Mouse (Mus musculus): ENCODE measurements around the gene Apbb1. TPM values are rescaled to one million over a fixed set of nuclear protein-coding genes. Genes with fewer than 3 reads are reported as not detected.

Apbb1 gene
- polyA plus RNA-seq, 1 experiment = 16.0 TPM

DNA sequence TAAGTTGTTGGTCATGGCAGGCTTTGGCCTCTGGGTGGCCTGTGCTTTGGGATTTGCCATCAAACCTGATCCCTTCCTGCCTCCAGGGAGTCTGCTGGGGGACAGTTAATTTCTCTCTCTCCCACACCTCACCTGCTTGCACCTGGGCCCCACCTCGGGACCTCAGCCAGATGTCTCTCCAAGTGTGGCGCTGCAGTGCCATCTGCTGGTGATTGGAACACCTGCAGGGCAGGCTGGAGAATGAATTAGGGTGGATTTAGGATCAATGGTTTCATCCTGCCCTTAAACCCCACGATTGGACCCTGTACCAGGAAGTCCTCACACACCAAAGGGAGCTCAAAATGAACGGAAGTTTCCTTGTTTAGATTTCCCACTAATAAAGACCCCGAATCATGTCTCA, 66.3 kb downstream of the Apbb1 start:
- Histone ChIP-seq H3K9me3 (replicated peaks; ENCODE audit: control insufficient read depth, insufficient read depth, low read length, poor library complexity, severe bottlenecking) (no peaks in the 10 kb centered on the region), H3K27me3 (ENCODE audit: control insufficient read depth, insufficient read depth, low read length, poor library complexity, severe bottlenecking) (no peaks in the 10 kb centered on the region; the same call in 1 of the 2 replicates), H3K36me3 (ENCODE audit: control insufficient read depth, insufficient read depth, low read length, poor library complexity, severe bottlenecking) (no peaks in the 10 kb centered on the region), H3K4me3 (ENCODE audit: low read depth, low read length) (no peak overlapping the region), H3K9ac (ENCODE audit: low read depth, poor library complexity, severe bottlenecking) (no peak overlapping the region), H3K27ac (ENCODE audit: insufficient read depth, low read length) (no peak overlapping the region), H3K4me1 (ENCODE audit: control insufficient read depth, insufficient read depth, low read length) (no peaks in the 10 kb centered on the region)
- TF ChIP-seq EP300 (IDR thresholded peaks at IDR 0.05; ENCODE audit: insufficient read depth, low read depth, low read length) = 0 out of 2 replicates have a peak, but pooled peaks have one; percentile 18
- peak; percentile 94 for TF ChIP-seq CTCF (IDR thresholded peaks at IDR 0.05; ENCODE audit: low read depth, low read length)
- TF ChIP-seq POLR2A (IDR thresholded peaks at IDR 0.05; ENCODE audit: insufficient read depth, low read length) = no peak

DNA sequence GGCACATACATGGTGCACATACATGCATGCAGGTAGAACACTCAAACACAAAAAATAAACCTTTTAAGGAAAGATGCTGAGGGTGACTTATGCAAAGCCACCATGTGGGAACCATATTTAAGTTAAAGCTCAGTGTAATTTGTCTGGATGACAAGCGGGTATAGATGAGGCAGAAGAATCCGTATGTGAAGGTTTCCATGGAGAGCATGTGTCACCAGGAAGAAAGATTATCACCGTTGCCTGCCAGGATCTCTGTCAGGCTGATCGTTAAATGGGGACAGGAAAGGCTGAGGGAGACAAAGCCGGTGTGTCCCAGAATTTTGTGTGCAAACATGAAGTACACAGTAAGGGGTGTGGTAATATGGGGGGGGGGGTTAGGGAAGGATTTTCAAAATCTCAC, 66.9 kb downstream of the Apbb1 start:
- Histone ChIP-seq H3K27me3 (ENCODE audit: control insufficient read depth, insufficient read depth, low read length, poor library complexity, severe bottlenecking) (no peaks in the 10 kb centered on the region; the same call in 1 of the 2 replicates), H3K36me3 (ENCODE audit: control insufficient read depth, insufficient read depth, low read length, poor library complexity, severe bottlenecking) (no peaks in the 10 kb centered on the region)
- TF ChIP-seq CTCF (IDR thresholded peaks at IDR 0.05; ENCODE audit: low read depth, low read length) (no peak), POLR2A (IDR thresholded peaks at IDR 0.05; ENCODE audit: insufficient read depth, low read length) (no peak)

DNA sequence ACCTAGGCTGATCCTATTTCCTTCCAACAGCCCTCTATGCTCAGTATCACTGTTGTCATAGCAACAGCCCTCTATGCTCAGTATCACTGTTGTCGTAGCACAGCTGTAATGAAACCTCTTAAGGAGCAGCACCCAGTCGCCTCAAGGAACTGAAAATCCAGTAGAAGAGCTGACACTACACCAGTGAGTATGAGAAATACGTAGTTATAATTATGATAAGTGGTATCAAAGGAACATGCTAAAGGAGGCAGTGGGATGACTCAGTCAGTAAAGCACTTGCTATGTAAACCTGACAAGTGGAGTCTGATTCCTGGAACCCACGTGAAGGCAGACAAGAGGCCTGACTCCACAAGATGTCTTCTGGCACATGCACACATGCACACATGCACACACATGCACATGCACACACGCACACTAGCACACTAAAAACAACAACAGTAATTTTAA, 67.6 kb downstream of the Apbb1 start:
- Histone ChIP-seq H3K4me3 (ENCODE audit: low read depth, low read length) (no peak overlapping the region), H3K27me3 (ENCODE audit: control insufficient read depth, insufficient read depth, low read length, poor library complexity, severe bottlenecking) (no peaks in the 10 kb centered on the region; the same call in 1 of the 2 replicates), H3K4me1 (ENCODE audit: control insufficient read depth, insufficient read depth, low read length) (no peaks in the 10 kb centered on the region), H3K27ac (ENCODE audit: insufficient read depth, low read length) (no peak overlapping the region), H3K9ac (ENCODE audit: low read depth, poor library complexity, severe bottlenecking) (no peak overlapping the region), H3K9me3 (replicated peaks; ENCODE audit: control insufficient read depth, insufficient read depth, low read length, poor library complexity, severe bottlenecking) (no peaks in the 10 kb centered on the region), H3K36me3 (ENCODE audit: control insufficient read depth, insufficient read depth, low read length, poor library complexity, severe bottlenecking) (no peaks in the 10 kb centered on the region)
- TF ChIP-seq EP300 (IDR thresholded peaks at IDR 0.05; ENCODE audit: insufficient read depth, low read depth, low read length) (no peak), CTCF (IDR thresholded peaks at IDR 0.05; ENCODE audit: low read depth, low read length) (no peak), POLR2A (IDR thresholded peaks at IDR 0.05; ENCODE audit: insufficient read depth, low read length) (no peak)

More for the DNA sequence above, 66.9 kb downstream of the Apbb1 start:
- Histone ChIP-seq H3K4me1 (ENCODE audit: control insufficient read depth, insufficient read depth, low read length) (no peaks in the 10 kb centered on the region), H3K27ac (ENCODE audit: insufficient read depth, low read length) (no peak overlapping the region), H3K9me3 (replicated peaks; ENCODE audit: control insufficient read depth, insufficient read depth, low read length, poor library complexity, severe bottlenecking) (no peaks in the 10 kb centered on the region), H3K9ac (ENCODE audit: low read depth, poor library complexity, severe bottlenecking) (no peak overlapping the region), H3K4me3 (ENCODE audit: low read depth, low read length) (no peak overlapping the region)

DNA sequence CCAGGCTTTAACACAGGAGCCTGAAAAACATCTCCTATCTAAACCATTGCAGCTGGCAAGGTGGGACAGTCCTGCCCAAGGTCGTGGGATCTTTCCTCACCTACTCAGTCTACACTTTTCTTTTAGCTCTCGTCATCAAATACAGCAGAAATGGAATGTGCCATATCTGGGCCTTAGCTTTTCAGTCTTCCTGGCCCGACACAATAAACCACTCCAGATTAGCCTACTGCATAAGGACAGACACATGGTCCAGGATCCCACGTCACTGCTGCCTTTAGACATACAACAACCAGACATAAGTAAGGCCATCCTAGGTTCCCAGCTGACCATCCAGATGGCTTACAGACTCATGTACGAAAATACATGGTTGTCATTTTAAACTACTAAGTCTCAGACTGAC, 71.3 kb downstream of the Apbb1 start:
- no peaks in the 10 kb centered on the region for H3K9me3 ChIP-seq (replicated peaks; ENCODE audit: control insufficient read depth, insufficient read depth, low read length, poor library complexity, severe bottlenecking)
- no peak for TF ChIP-seq POLR2A (IDR thresholded peaks at IDR 0.05; ENCODE audit: insufficient read depth, low read length)
- TF ChIP-seq CTCF (IDR thresholded peaks at IDR 0.05; ENCODE audit: low read depth, low read length) = no peak
- no peak for TF ChIP-seq EP300 (IDR thresholded peaks at IDR 0.05; ENCODE audit: insufficient read depth, low read depth, low read length)
- H3K27me3 ChIP-seq (ENCODE audit: control insufficient read depth, insufficient read depth, low read length, poor library complexity, severe bottlenecking) = no peaks in the 10 kb centered on the region; the same call in 1 of the 2 replicates

More for the DNA sequence above, 71.3 kb downstream of the Apbb1 start:
- Histone ChIP-seq H3K9ac (ENCODE audit: low read depth, poor library complexity, severe bottlenecking) (no peak overlapping the region), H3K27ac (ENCODE audit: insufficient read depth, low read length) (no peak overlapping the region), H3K4me1 (ENCODE audit: control insufficient read depth, insufficient read depth, low read length) (no peaks in the 10 kb centered on the region), H3K4me3 (ENCODE audit: low read depth, low read length) (no peak overlapping the region), H3K36me3 (ENCODE audit: control insufficient read depth, insufficient read depth, low read length, poor library complexity, severe bottlenecking) (no peaks in the 10 kb centered on the region)

Other genes with a start within 250 kb of the Apbb1 start
- 0.62 TPM in 1 of 2 replicates, not detected in the other for gene Olfr690, start 247.5 kb downstream of the Apbb1 start, polyA plus RNA-seq (2011; ENCODE audit: insufficient read depth, insufficient read length, low read depth, missing spikeins)
- 0.85 TPM in 1 of 2 replicates, not detected in the other for gene Olfr691, start 239.4 kb downstream of the Apbb1 start, polyA plus RNA-seq (2011; ENCODE audit: insufficient read depth, insufficient read length, low read depth, missing spikeins)
- gene Olfr692, start 213.4 kb downstream of the Apbb1 start, polyA plus RNA-seq (2011; ENCODE audit: insufficient read depth, insufficient read length, low read depth, missing spikeins) = not detected in 2 replicates
- gene Gm5901, start 206.6 kb downstream of the Apbb1 start, polyA plus RNA-seq (2011; ENCODE audit: insufficient read depth, insufficient read length, low read depth, missing spikeins) = not detected in 2 replicates
- gene Fam160a2, start 181.6 kb downstream of the Apbb1 start, polyA plus RNA-seq (2011; ENCODE audit: insufficient read depth, insufficient read length, low read depth, missing spikeins) = 46.2 and 49.7 TPM in 2 replicates
- gene Cnga4, start 177.1 kb downstream of the Apbb1 start, polyA plus RNA-seq (2011; ENCODE audit: insufficient read depth, insufficient read length, low read depth, missing spikeins) = not detected in 2 replicates
- gene Cckbr, start 155.9 kb downstream of the Apbb1 start, polyA plus RNA-seq (2011; ENCODE audit: insufficient read depth, insufficient read length, low read depth, missing spikeins) = 0.40 TPM in 1 of 2 replicates, not detected in the other
- gene Cavin3, start 99.4 kb downstream of the Apbb1 start, polyA plus RNA-seq (2011; ENCODE audit: insufficient read depth, insufficient read length, low read depth, missing spikeins) = 0.96 and 1.1 TPM in 2 replicates
- 16.2 and 17.1 TPM in 2 replicates for gene Smpd1, start 27.3 kb downstream of the Apbb1 start, polyA plus RNA-seq (2011; ENCODE audit: insufficient read depth, insufficient read length, low read depth, missing spikeins)
- gene Hpx, start 18.5 kb upstream of the Apbb1 start, polyA plus RNA-seq (2011; ENCODE audit: insufficient read depth, insufficient read length, low read depth, missing spikeins) = not detected in 2 replicates
- 28.8 and 36.8 TPM in 2 replicates for gene Trim3, start 51.9 kb upstream of the Apbb1 start, polyA plus RNA-seq (2011; ENCODE audit: insufficient read depth, insufficient read length, low read depth, missing spikeins)
- gene Timm10b, start 58.4 kb upstream of the Apbb1 start, polyA plus RNA-seq (2011; ENCODE audit: insufficient read depth, insufficient read length, low read depth, missing spikeins) = 32.2 and 33.3 TPM in 2 replicates
- gene Arfip2, start 58.8 kb upstream of the Apbb1 start, polyA plus RNA-seq (2011; ENCODE audit: insufficient read depth, insufficient read length, low read depth, missing spikeins) = 33.2 and 36.4 TPM in 2 replicates
- gene Gm45799, start 58.9 kb upstream of the Apbb1 start, polyA plus RNA-seq (2011; ENCODE audit: insufficient read depth, insufficient read length, low read depth, missing spikeins) = 0.72 and 5.7 TPM in 2 replicates
- gene Dnhd1, start 69.2 kb upstream of the Apbb1 start, polyA plus RNA-seq (2011; ENCODE audit: insufficient read depth, insufficient read length, low read depth, missing spikeins) = 1.7 and 1.8 TPM in 2 replicates
- 90.9 and 107 TPM in 2 replicates for gene Ilk, start 154.9 kb upstream of the Apbb1 start, polyA plus RNA-seq (2011; ENCODE audit: insufficient read depth, insufficient read length, low read depth, missing spikeins)
- 31.9 and 33.6 TPM in 2 replicates for gene Rrp8, start 155.7 kb upstream of the Apbb1 start, polyA plus RNA-seq (2011; ENCODE audit: insufficient read depth, insufficient read length, low read depth, missing spikeins)
- gene Taf10, start 162.7 kb upstream of the Apbb1 start, polyA plus RNA-seq (2011; ENCODE audit: insufficient read depth, insufficient read length, low read depth, missing spikeins) = 208 and 210 TPM in 2 replicates
- gene Tpp1, start 170.6 kb upstream of the Apbb1 start, polyA plus RNA-seq (2011; ENCODE audit: insufficient read depth, insufficient read length, low read depth, missing spikeins) = 68.2 and 74.8 TPM in 2 replicates
- 0.37 and 0.55 TPM in 2 replicates for gene Dchs1, start 206.0 kb upstream of the Apbb1 start, polyA plus RNA-seq (2011; ENCODE audit: insufficient read depth, insufficient read length, low read depth, missing spikeins)
- 103 and 108 TPM in 2 replicates for gene Mrpl17, start 229.4 kb upstream of the Apbb1 start, polyA plus RNA-seq (2011; ENCODE audit: insufficient read depth, insufficient read length, low read depth, missing spikeins)

All from ES-Bruce4 (cell line).